Mouse (Mus musculus) heart, embryonic 15.5 days (tissue): Measurements from ENCODE around the gene Borcs7. TPM values are rescaled to one million over a fixed set of nuclear protein-coding genes. Genes with fewer than 3 reads are reported as not detected.

Experiments used
- ATAC-seq: fragments of 200-750 bp; cut with Nextera tagmentation; replicated peaks from 2 replicates; pipeline ENCODE4 v1.8.0; 2017; ENCODE audit warnings: low read depth, moderate TSS enrichment; ENCODE audit not compliant: insufficient number of reproducible peaks, insufficient read depth, low FRiP score
- H3K27ac ChIP-seq: fragments of 300-500 bp; sonication (generic); 2 replicates; pipeline ENCODE4 v1.5.1; 2015; ENCODE audit warnings: mild to moderate bottlenecking, inconsistent platforms
- H3K27me3 ChIP-seq: fragments of 300-500 bp; sonication (generic); 2 replicates; pipeline ENCODE4 v1.6.1; 2015; ENCODE audit warnings: inconsistent platforms
- H3K36me3 ChIP-seq: fragments of 300-500 bp; sonication (generic); 2 replicates; pipeline ENCODE4 v1.6.1; 2015; ENCODE audit warnings: mild to moderate bottlenecking, inconsistent platforms
- H3K4me1 ChIP-seq: fragments of 300-500 bp; sonication (generic); replicated peaks from 2 replicates; pipeline ENCODE4 v1.6.1; 2015; ENCODE audit warnings: inconsistent platforms
- H3K4me2 ChIP-seq: fragments of 300-500 bp; sonication (generic); 2 replicates; pipeline ENCODE4 v1.6.1; 2015; ENCODE audit warnings: inconsistent platforms, mild to moderate bottlenecking, moderate library complexity
- H3K4me3 ChIP-seq: fragments of 300-500 bp; sonication (generic); 2 replicates; pipeline ENCODE4 v1.5.1; 2015; ENCODE audit warnings: mild to moderate bottlenecking, inconsistent platforms
- H3K9ac ChIP-seq: fragments of 300-500 bp; sonication (generic); 2 replicates; pipeline ENCODE4 v1.6.1; 2015; ENCODE audit warnings: mild to moderate bottlenecking, inconsistent platforms
- H3K9me3 ChIP-seq: fragments of 300-500 bp; sonication (generic); replicated peaks from 2 replicates; pipeline ENCODE4 v1.6.1; 2016; ENCODE audit warnings: inconsistent platforms
- WGBS: fragments of 180-500 bp; shearing (Covaris S2); methylation state at CpG from one replicate; pipeline ENCODE4 v1.1.7; 2015; ENCODE audit warnings: mixed read lengths; 5-methylcytosine and 5-hydroxymethylcytosine counted together
- polyA plus RNA-seq: library from polyadenylated mRNA; unstranded; fragments of >200 nt; fragmentation: Nextera tagmentation; extraction: Ambion mirVana; gene quantifications from 2 replicates; pipeline ENCODE4 v1.2.1, GENCODE M21; 2015

Gene Borcs7
- polyA plus RNA-seq, 1 experiment from 2014 or later: 15.7 TPM

DNA sequence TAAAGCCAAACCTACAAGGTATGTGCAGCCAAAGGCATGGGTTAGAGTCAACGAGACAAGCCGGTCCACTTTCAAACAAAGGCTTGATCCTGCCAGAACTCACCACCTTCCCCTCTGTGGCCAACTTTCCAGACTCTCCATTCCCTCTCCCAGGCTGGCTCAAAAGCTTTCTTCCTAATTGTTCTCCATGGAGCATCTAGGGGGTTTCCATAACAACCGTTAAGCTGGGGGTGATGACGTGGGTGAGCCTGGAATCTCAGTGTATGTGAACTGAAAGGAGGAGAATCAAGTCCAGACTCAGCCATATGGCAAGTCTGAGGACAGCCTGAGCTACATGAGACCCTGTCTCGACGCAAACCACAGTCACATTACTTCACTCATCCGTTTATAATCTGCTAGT lies 24.2 kb upstream of the Borcs7 start:
- Histone ChIP-seq H3K4me1 (peaks cover 10% of the 10 kb centered on the region), H3K27ac (no peak overlapping the region), H3K9ac (no peak overlapping the region), H3K27me3 (peaks cover 5% of the 10 kb centered on the region; the same call in 1 of the 2 replicates), H3K4me2 (no peak overlapping the region), H3K4me3 (no peak overlapping the region), H3K36me3 (no peaks in the 10 kb centered on the region), H3K9me3 (no peaks in the 10 kb centered on the region)
- 59% methylated on average over 7 of the region's 7 CpGs for WGBS
- no peak for ATAC-seq

DNA sequence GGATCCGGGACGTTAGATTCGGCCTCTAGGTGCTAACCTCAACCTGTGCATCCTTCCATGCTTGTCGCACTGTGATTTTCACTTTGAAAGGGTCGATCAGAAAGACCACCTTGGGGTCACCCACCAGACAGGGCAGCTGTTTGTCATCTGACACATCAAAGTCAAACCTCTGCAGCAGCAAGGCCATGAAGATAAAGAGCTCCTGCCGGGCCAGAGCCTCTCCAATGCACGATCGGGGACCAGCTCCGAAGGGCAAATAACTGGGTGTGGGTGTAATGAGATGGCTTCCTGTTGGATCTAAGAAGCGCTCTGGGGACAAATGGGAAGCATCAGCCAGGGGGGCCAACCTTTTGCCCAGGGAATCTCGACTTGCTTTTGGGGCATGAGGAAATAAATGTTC lies 22.4 kb upstream of the Borcs7 start:
- peaks cover 6% of the 10 kb centered on the region for H3K4me1 ChIP-seq
- H3K4me3 ChIP-seq: no peak overlapping the region
- no peak overlapping the region for H3K27ac ChIP-seq
- ATAC-seq: no peak
- H3K36me3 ChIP-seq: no peaks in the 10 kb centered on the region
- no peaks in the 10 kb centered on the region for H3K9me3 ChIP-seq
- 56% methylated on average over 11 of the region's 11 CpGs for WGBS
- peaks cover 8% of the 10 kb centered on the region; the same call in 1 of the 2 replicates for H3K27me3 ChIP-seq
- H3K4me2 ChIP-seq: no peak overlapping the region
- no peak overlapping the region for H3K9ac ChIP-seq

DNA sequence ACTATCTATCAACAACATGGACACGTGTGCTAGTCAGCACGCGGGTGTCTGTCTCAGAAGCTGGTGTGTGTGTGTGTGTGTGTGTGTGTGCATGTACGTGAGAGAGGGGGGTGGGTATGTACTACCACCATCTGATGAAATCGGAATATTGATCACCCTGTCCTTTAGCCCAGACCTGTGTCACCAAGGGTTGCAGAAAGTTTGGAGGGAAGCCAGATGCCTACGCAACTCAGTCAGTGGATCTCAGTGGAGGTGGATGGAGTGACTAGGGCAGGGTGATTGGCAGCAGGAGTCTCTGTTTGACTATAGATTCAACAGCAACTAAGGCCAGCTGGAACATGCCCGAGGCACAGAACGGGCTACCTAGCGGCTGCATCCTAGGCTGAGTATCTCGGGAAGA lies 21.4 kb upstream of the Borcs7 start:
- ATAC-seq: no peak
- WGBS: 78% methylated on average over 10 of the region's 10 CpGs

DNA sequence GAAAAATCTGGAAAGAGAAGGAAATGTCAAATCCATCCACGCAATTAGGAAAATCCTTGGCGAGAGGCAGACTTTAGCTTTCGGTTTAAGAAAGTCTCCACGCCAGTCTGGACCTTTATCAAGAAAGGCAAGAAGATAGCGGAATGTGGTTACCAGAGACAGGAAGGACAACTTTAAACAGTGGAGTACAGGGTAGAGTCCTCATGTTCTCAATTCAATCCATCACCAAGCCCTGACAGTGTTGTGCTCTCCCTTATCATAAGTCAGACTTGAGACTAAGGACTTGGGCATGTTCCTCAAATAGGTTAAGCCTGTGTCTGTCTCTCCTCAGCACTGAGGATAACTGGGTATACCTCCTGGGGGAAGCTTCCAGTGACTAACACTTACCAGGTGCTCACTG lies 19.9 kb upstream of the Borcs7 start:
- ATAC-seq: no peak
- no peak overlapping the region for H3K27ac ChIP-seq
- no peak overlapping the region for H3K4me2 ChIP-seq

More for the DNA sequence above, 21.4 kb upstream of the Borcs7 start:
- H3K4me3 ChIP-seq: no peak overlapping the region
- no peak overlapping the region for H3K9ac ChIP-seq
- H3K4me2 ChIP-seq: no peak overlapping the region
- H3K27ac ChIP-seq: no peak overlapping the region
- peaks cover 7% of the 10 kb centered on the region; the same call in 1 of the 2 replicates for H3K4me1 ChIP-seq
- H3K27me3 ChIP-seq: peaks cover 8% of the 10 kb centered on the region; the same call in 1 of the 2 replicates
- H3K36me3 ChIP-seq: no peaks in the 10 kb centered on the region
- H3K9me3 ChIP-seq: no peaks in the 10 kb centered on the region

GRCm38 (mm10) chr19:46670691-46671090 lies 19.0 kb upstream of the Borcs7 start:
- no peaks in the 10 kb centered on the region for H3K36me3 ChIP-seq
- peaks cover 8% of the 10 kb centered on the region; the same call in 1 of the 2 replicates for H3K27me3 ChIP-seq
- H3K4me2 ChIP-seq: no peak overlapping the region
- H3K9me3 ChIP-seq: no peaks in the 10 kb centered on the region
- H3K9ac ChIP-seq: no peak overlapping the region
- WGBS: 17% methylated on average over 13 of the region's 13 CpGs
- ATAC-seq: peak; percentile 78; the same call in 1 of the 2 replicates
- H3K27ac ChIP-seq: no peak overlapping the region
- H3K4me1 ChIP-seq: peaks cover 7% of the 10 kb centered on the region; the same call in 1 of the 2 replicates
- H3K4me3 ChIP-seq: no peak overlapping the region

More for the DNA sequence above, 19.9 kb upstream of the Borcs7 start:
- peaks cover 8% of the 10 kb centered on the region; the same call in 1 of the 2 replicates for H3K27me3 ChIP-seq
- peaks cover 7% of the 10 kb centered on the region; the same call in 1 of the 2 replicates for H3K4me1 ChIP-seq
- H3K9me3 ChIP-seq: no peaks in the 10 kb centered on the region
- H3K9ac ChIP-seq: no peak overlapping the region
- 35% methylated on average over 5 of the region's 5 CpGs for WGBS
- H3K4me3 ChIP-seq: no peak overlapping the region
- H3K36me3 ChIP-seq: no peaks in the 10 kb centered on the region

DNA sequence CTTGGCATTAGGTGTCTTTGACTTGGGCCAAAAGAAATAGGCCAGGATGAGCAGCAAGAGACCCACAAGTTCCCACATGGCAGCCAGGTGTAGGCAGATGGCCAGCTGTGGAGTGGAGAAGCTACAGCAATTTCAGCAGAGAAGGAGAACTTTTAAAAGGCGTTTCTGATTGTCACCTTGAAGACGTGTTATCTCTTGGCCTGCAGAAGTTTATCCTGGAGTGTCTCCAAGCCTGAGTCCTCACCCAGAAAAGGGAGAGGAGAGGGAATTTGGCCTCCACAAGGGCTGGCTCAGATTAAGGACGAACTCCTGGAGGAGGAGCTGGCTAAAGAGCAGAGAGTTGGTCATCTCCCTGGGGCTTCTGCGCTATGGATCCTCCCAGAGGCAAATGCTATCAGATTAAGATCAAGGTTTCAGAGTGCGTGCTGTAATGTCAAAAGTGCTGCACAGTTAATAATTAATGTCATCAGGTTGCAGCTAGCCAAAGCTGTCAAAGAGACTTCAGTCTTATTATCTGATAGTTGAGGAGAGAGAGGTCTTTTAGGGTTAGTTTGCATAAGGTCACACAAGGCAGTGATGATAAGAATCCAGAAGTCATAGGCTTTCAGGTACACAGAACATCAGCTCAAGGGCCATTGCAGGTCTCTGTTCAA lies 16.8 kb upstream of the Borcs7 start, which contains the start of gene Cyp17a1:
Gene Cyp17a1, minus strand, starts transcription at position 407 of the 653 bp plus-strand sequence.
- H3K9ac ChIP-seq: no peak within 1 kb of the TSS
- H3K4me2 ChIP-seq: no peak within 1 kb of the TSS
- no peak within 1 kb of the TSS for H3K4me3 ChIP-seq
- no peaks in the 10 kb centered on the region for H3K36me3 ChIP-seq
- ATAC-seq: no peak
- H3K27ac ChIP-seq: no peak within 1 kb of the TSS
- WGBS: 33% methylated on average over 5 of the region's 5 CpGs
- no peaks in the 10 kb centered on the region for H3K9me3 ChIP-seq
- H3K4me1 ChIP-seq: 0 out of 2 replicates have a peak, but pooled peaks cover 7% of the 10 kb centered on the region
- H3K27me3 ChIP-seq: peaks cover 8% of the 10 kb centered on the region; the same call in 1 of the 2 replicates

GRCm38 (mm10) chr19:46675641-46676040 lies 14.1 kb upstream of the Borcs7 start:
- 82% methylated on average over 3 of the region's 3 CpGs for WGBS
- Histone ChIP-seq H3K9ac (no peak overlapping the region), H3K27me3 (0 out of 2 replicates have a peak, but pooled peaks cover 3% of the 10 kb centered on the region), H3K9me3 (no peaks in the 10 kb centered on the region), H3K4me3 (no peak overlapping the region), H3K4me1 (peaks cover 16% of the 10 kb centered on the region), H3K4me2 (no peak overlapping the region), H3K36me3 (no peaks in the 10 kb centered on the region), H3K27ac (no peak overlapping the region)
- no peak for ATAC-seq

DNA sequence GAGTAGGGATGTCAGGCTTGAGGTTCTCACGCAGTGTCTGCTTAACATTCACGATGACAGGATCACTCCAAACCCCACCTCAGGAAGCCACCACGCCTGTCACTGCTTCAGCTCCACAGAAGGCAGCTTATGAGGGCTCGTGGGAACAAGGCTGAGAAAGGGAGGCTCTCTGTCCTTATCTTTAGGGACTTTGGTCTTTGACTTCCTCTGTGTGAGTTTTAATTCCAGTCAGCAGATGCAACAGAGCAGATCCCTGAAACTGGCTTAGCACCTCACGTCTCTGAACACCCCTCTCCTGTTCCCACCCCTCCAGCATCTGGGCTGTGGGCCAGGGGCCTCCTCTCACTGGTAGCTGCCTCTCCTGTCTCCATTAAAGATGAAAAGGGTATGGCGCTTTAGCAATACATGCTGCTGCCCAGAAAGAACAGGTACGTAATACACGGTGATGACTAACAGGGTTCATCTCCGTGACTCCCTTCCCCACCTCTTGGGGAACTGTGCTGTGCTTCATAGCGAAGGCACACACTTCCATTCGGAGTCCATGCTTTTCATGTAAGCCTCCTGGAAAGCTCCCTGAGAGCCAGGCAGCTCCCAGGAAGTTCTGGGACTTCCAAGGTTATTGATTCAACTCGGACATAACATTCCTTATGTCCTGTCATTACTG lies 9.9 kb upstream of the Borcs7 start:
- Histone ChIP-seq H3K9me3 (no peaks in the 10 kb centered on the region), H3K36me3 (no peaks in the 10 kb centered on the region), H3K4me2 (no peak overlapping the region), H3K4me3 (no peak overlapping the region), H3K27me3 (no peaks in the 10 kb centered on the region), H3K9ac (no peak overlapping the region), H3K4me1 (peaks cover 9% of the 10 kb centered on the region), H3K27ac (no peak overlapping the region)
- WGBS: 42% methylated on average over 12 of the region's 12 CpGs
- peak; percentile 47; the same call in 1 of the 2 replicates for ATAC-seq

GRCm38 (mm10) chr19:46690387-46690786 lies 681 bp downstream of the Borcs7 start:
- WGBS: 72% methylated on average over 11 of the region's 11 CpGs
- H3K4me3 ChIP-seq: peak overlapping the region; percentile 96
- peak overlapping the region; percentile 96 for H3K9ac ChIP-seq
- H3K4me1 ChIP-seq: peaks cover 10% of the 10 kb centered on the region
- 0 out of 2 replicates have a peak overlapping the region, but pooled peaks have one; percentile 86 for H3K27ac ChIP-seq
- ATAC-seq: no peak
- 0 out of 2 replicates have a peak, but pooled peaks cover 3% of the 10 kb centered on the region for H3K36me3 ChIP-seq
- no peaks in the 10 kb centered on the region for H3K9me3 ChIP-seq
- no peaks in the 10 kb centered on the region for H3K27me3 ChIP-seq
- peak overlapping the region; percentile 76 for H3K4me2 ChIP-seq

DNA sequence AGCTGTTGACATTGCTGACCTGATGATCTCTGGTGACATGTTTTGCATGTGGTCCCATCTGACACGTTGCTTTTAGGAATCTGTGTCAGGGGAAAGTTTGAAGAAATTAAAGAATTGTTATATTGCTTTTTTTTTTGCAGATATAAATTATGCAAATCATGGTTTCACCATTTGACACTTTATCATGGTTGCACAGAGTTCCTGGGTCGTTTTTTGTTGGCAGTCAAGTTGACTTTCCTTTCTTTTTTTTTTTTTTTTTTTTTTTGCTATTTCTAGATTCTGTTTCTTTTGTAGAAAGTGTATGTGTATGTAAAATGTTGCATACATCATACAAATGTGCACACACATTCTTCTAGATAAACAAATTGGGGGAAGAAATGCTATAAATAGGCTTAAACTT lies 1.4 kb downstream of the Borcs7 start:
- WGBS: 69% methylated on average over 2 of the region's 2 CpGs
- Histone ChIP-seq H3K9ac (no peak overlapping the region), H3K36me3 (0 out of 2 replicates have a peak, but pooled peaks cover 3% of the 10 kb centered on the region), H3K4me1 (peaks cover 10% of the 10 kb centered on the region), H3K9me3 (no peaks in the 10 kb centered on the region), H3K4me2 (no peak overlapping the region), H3K4me3 (no peak overlapping the region), H3K27ac (no peak overlapping the region), H3K27me3 (no peaks in the 10 kb centered on the region)
- ATAC-seq: no peak

DNA sequence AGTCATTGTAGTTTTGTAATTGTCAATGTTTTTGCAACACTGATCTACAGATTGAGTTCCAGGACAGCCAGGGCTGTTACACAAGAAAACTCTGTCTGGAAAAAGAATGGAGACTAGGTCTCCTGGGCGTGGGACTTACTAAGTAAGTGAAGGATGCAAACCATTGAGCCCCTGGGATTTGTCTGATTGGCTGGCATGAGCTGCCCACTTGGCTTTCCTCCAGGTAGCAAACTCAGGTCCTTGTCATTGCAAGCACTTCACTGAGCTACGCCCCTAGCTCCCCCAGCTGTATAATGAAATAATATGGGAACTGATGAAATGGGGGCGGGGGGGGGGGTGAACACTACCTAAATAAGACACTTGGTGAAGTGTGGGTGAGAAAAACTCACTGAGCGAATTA lies 3.4 kb downstream of the Borcs7 start:
- no peak for ATAC-seq
- WGBS: 80% methylated on average over 4 of the region's 4 CpGs
- H3K27me3 ChIP-seq: no peaks in the 10 kb centered on the region
- no peaks in the 10 kb centered on the region for H3K9me3 ChIP-seq
- H3K36me3 ChIP-seq: 0 out of 2 replicates have a peak, but pooled peaks cover 3% of the 10 kb centered on the region
- no peak overlapping the region for H3K4me3 ChIP-seq
- H3K4me1 ChIP-seq: peaks cover 10% of the 10 kb centered on the region
- no peak overlapping the region for H3K9ac ChIP-seq
- H3K4me2 ChIP-seq: no peak overlapping the region
- H3K27ac ChIP-seq: no peak overlapping the region
